Mouse (Mus musculus): ENCODE measurements around the gene Atl1.

- no peak for TF ChIP-seq CTCF (IDR thresholded peaks at IDR 0.05; ENCODE audit: borderline replicate concordance, insufficient read depth, low read depth, low read length)
- TF ChIP-seq POLR2A (IDR thresholded peaks at IDR 0.05; ENCODE audit: borderline replicate concordance, insufficient read depth, low read length): no peak
Observed at GRCm38 (mm10) chr12:69965644-69966043, 73.2 kb downstream of the Atl1 start.

Measured in cerebellum, adult 2 months (tissue).